Comparison of ENCODE assay signal across 9 mouse cellular contexts in genomic region chr11:113297765-113298164, GRCm38 (mm10).
A peak's percentile ranks its signal among the peaks of the same experiment; 100 is the strongest.
DNase-seq lines count a peak whose midpoint lies in the region; TF ChIP-seq lines count a peak whose summit lies in the region.
"Had no signal": no experiment of that assay in that cellular context is flagged by ENCODE, and none has a peak within 500 bp of the region (broad histone marks: within the 10 kb centered on the region; RNA-seq: fewer than 3 reads in every experiment).

No protein-coding gene starts in this region.

- peaks cover 0 to 37% of the 10 kb centered on the region in 2 experiments for H3K36me3 ChIP-seq in CH12.LX (replicated peaks in 1 of 2; ENCODE audit: control insufficient read depth in 1 of 2, insufficient read depth in 1 of 2, low read length in 1 of 2)
- H3K36me3 ChIP-seq: limb, embryonic 12.5 days had no signal

- H3K4me1 ChIP-seq in CH12.LX (ENCODE audit: control insufficient read depth in 1 of 2, insufficient read depth in 2 of 2) = no peaks in the 10 kb centered on the region
- no peaks in the 10 kb centered on the region for H3K4me1 ChIP-seq in lung, adult 2 months (ENCODE audit: control insufficient read depth, insufficient read depth, low read length)

- no peak overlapping the region for H3K4me3 ChIP-seq in CH12.LX (replicated peaks in 1 of 3; ENCODE audit: low read depth in 2 of 3, low read length in 2 of 3, poor library complexity in 1 of 3)
- H3K4me3 ChIP-seq in lung, adult 2 months (replicated peaks; ENCODE audit: extremely low read depth, low read depth, low read length) = no peak overlapping the region
- H3K4me3 ChIP-seq: limb, embryonic 12.5 days had no signal

- peaks cover 3% of the 10 kb centered on the region for H3K9me3 ChIP-seq in CH12.LX (replicated peaks; ENCODE audit: low read length)
- H3K9me3 ChIP-seq: limb, embryonic 12.5 days had no signal

- no peak overlapping the region for H3K9ac ChIP-seq in CH12.LX (ENCODE audit: insufficient read depth, low read depth)

- WGBS in lung, adult 2 months = 33% methylated on average over 2 of the region's 2 CpGs

- DNase-seq in CH12.LX (ENCODE audit: extremely low read depth) = peak; percentile 81
- peak; percentile 61 for DNase-seq in adrenal gland, adult 8-10 months
- DNase-seq in embryo, embryonic 10.5 days (ENCODE audit: low spot score) = peak; percentile 91
- peak; percentile 52 for DNase-seq in gastrocnemius, postnatal 36 days
- peak; percentile 63 to 82 for DNase-seq in kidney, postnatal 36 days
- peak; percentile 57 for DNase-seq in lung, adult 2 months
- DNase-seq in retina, postnatal 1 day = peak; percentile 84
- DNase-seq in thymus, postnatal 4 days = peak; percentile 79

- intact Hi-C loops in gastrocnemius, postnatal 36 days (cut with DNase I) = loop anchor here (2.0 kb wide), 1 partner anchor 123 kb away; no protein-coding TSS in a partner anchor

- dilution Hi-C loops in CH12.LX (cut with MboI; ENCODE audit: extremely low pct_ligation_motif_present, extremely low pct_unique_long_range_greater_than_20kb, low sequenced_read_pairs) = no loop called here

- H3K27me3 ChIP-seq in CH12.LX (replicated peaks) = no peaks in the 10 kb centered on the region
- H3K27me3 ChIP-seq: limb, embryonic 12.5 days had no signal

- TF ChIP-seq POLR2A in CH12.LX (IDR thresholded peaks at IDR 0.05; ENCODE audit: low read depth, low read length) = no peak
- TF ChIP-seq POLR2A in lung, adult 2 months (IDR thresholded peaks at IDR 0.05; ENCODE audit: borderline replicate concordance, extremely low read depth, low read depth, low read length) = no peak

- peak; percentile 100 for TF ChIP-seq RAD21 in CH12.LX (IDR thresholded peaks at IDR 0.05; ENCODE audit: low read depth, low read length)

- H3K27ac ChIP-seq in CH12.LX (ENCODE audit: insufficient read depth, low read depth) = no peak overlapping the region
- H3K27ac ChIP-seq: limb, embryonic 12.5 days had no signal

- peak; percentile 99 for TF ChIP-seq CTCF in CH12.LX (conservative IDR thresholded peaks at IDR 0.05 in 1 of 2, IDR thresholded peaks at IDR 0.05 in 1 of 2; ENCODE audit: low read depth in 2 of 2, low read length in 2 of 2)
- peak; percentile 98 for TF ChIP-seq CTCF in lung, adult 2 months (IDR thresholded peaks at IDR 0.05; ENCODE audit: insufficient read depth, low read length)

- no peaks in the 10 kb centered on the region for H3K79me2 ChIP-seq in CH12.LX (replicated peaks; ENCODE audit: control insufficient read depth, extremely low read depth, insufficient read depth, poor library complexity, severe bottlenecking)

- no peak for TF ChIP-seq EP300 in CH12.LX (IDR thresholded peaks at IDR 0.05; ENCODE audit: low read length)

- in situ Hi-C loops in CH12.LX (cut with MboI; ENCODE audit: low pct_ligation_motif_present, low pct_unique_long_range_greater_than_20kb, low sequenced_read_pairs) = loop anchor here (5.0 to 25.0 kb wide), 3 partner anchors 120 to 515 kb away; no protein-coding TSS in a partner anchor

- H3K4me2 ChIP-seq in CH12.LX (ENCODE audit: insufficient read depth, low read depth, poor library complexity, severe bottlenecking) = no peak overlapping the region

TF ChIP-seq in CH12.LX, 34 proteins besides CTCF, POLR2A, EP300 and RAD21:
- TF ChIP-seq TCF12 (IDR thresholded peaks at IDR 0.05; ENCODE audit: low read depth, low read length) (0 out of 2 replicates have a peak, but pooled peaks have one; percentile 36), TBP (conservative IDR thresholded peaks at IDR 0.05; ENCODE audit: low read depth, low read length) (no peak), JUN (IDR thresholded peaks at IDR 0.05; ENCODE audit: insufficient read depth, low read depth, low read length) (no peak), MXI1 (IDR thresholded peaks at IDR 0.05; ENCODE audit: low read depth, low read length) (0 out of 2 replicates have a peak, but pooled peaks have one; percentile 39), MYC (IDR thresholded peaks at IDR 0.05; ENCODE audit: low read depth, low read length) (no peak), SIN3A (IDR thresholded peaks at IDR 0.05; ENCODE audit: low read length) (no peak), CHD2 (IDR thresholded peaks at IDR 0.05; ENCODE audit: low read length) (no peak), ZNF384 (IDR thresholded peaks at IDR 0.05; ENCODE audit: low read depth, low read length) (0 out of 2 replicates have a peak, but pooled peaks have one; percentile 4), ZKSCAN1 (IDR thresholded peaks at IDR 0.05; ENCODE audit: borderline replicate concordance, low read depth, low read length) (no peak), POLR2AphosphoS2 (IDR thresholded peaks at IDR 0.05; ENCODE audit: low read depth, low read length) (no peak), MAX (IDR thresholded peaks at IDR 0.05; ENCODE audit: low read length) (no peak), IRF4 (IDR thresholded peaks at IDR 0.05; ENCODE audit: low read depth, low read length) (peak; percentile 43; the same call in 1 of the 2 replicates), E2F4 (IDR thresholded peaks at IDR 0.05; ENCODE audit: insufficient replicate concordance, low read depth, low read length) (no peak), KAT2A (IDR thresholded peaks at IDR 0.05; ENCODE audit: insufficient replicate concordance, low read length) (no peak), BHLHE40 (IDR thresholded peaks at IDR 0.05; ENCODE audit: low read depth, low read length) (no peak), ELF1 (IDR thresholded peaks at IDR 0.05; ENCODE audit: low read depth, low read length) (no peak), NELFE (IDR thresholded peaks at IDR 0.05; ENCODE audit: low read depth, low read length) (peak; percentile 69; the same call in 1 of the 2 replicates), MAFK (IDR thresholded peaks at IDR 0.05; ENCODE audit: insufficient replicate concordance, low read length) (no peak), MAZ (IDR thresholded peaks at IDR 0.05; ENCODE audit: low read depth, low read length) (0 out of 2 replicates have a peak, but pooled peaks have one; percentile 28), JUND (conservative IDR thresholded peaks at IDR 0.05; ENCODE audit: low read depth, low read length) (no peak), GABPA (IDR thresholded peaks at IDR 0.05; ENCODE audit: insufficient replicate concordance, low read depth, low read length) (no peak), ZMIZ1 (IDR thresholded peaks at IDR 0.05; ENCODE audit: low read depth, low read length) (no peak), SMC3 (IDR thresholded peaks at IDR 0.05; ENCODE audit: low read depth, low read length) (peak; percentile 98), ETS1 (conservative IDR thresholded peaks at IDR 0.05; ENCODE audit: low read depth, low read length) (no peak), ZC3H11A (IDR thresholded peaks at IDR 0.05; ENCODE audit: low read depth, low read length) (peak; percentile 91), UBTF (IDR thresholded peaks at IDR 0.05; ENCODE audit: low read depth, low read length) (no peak), RCOR1 (conservative IDR thresholded peaks at IDR 0.05; ENCODE audit: low read depth, low read length) (no peak)
